ENCODE assay signal across 11 mouse cellular contexts in genomic region chr2:38933931-38934330, GRCm38 (mm10). TPM values are rescaled to one million over a fixed set of nuclear protein-coding genes. Genes with fewer than 3 reads are reported as not detected.
DNase-seq lines count a peak whose midpoint lies in the region; ATAC-seq and TF ChIP-seq lines count a peak whose summit lies in the region.
"Had no signal": no experiment of that assay in that cellular context is flagged by ENCODE, and none has a peak within 500 bp of the region (broad histone marks: within the 10 kb centered on the region; RNA-seq: fewer than 3 reads in every experiment).

No protein-coding gene starts in this region.

- intact Hi-C loops in heart, postnatal 25 days (cut with DNase I): no loop called here

- ATAC-seq in heart, embryonic 11.5 days (replicated peaks; ENCODE audit: insufficient number of reproducible peaks, low FRiP score, low TSS enrichment): no peak
- ATAC-seq in embryonic facial prominence, embryonic 13.5 days (ENCODE audit: insufficient number of reproducible peaks, insufficient read depth, low FRiP score, low TSS enrichment, low read depth): peak; percentile 23; the same call in 1 of the 2 replicates

- no peak for DNase-seq in heart, postnatal 25 days (ENCODE audit: low spot score)
- peak; percentile 23 for DNase-seq in lung, postnatal 25 days (ENCODE audit: low spot score)
- DNase-seq in lung, postnatal 4 days: no peak
- DNase-seq in thymus, postnatal 14 days: no peak
- no peak for DNase-seq in right cerebral cortex, adult 18-20 months
- DNase-seq: layer of hippocampus, postnatal 36 days; retina, postnatal 1 day had no signal

- H3K36me3 ChIP-seq in heart, embryonic 11.5 days (ENCODE audit: control insufficient read depth, insufficient read depth, low read length): no peaks in the 10 kb centered on the region
- no peaks in the 10 kb centered on the region for H3K36me3 ChIP-seq in embryonic facial prominence, embryonic 13.5 days

- H3K27ac ChIP-seq in heart, embryonic 11.5 days (ENCODE audit: low read depth, low read length): no peak overlapping the region
- peak overlapping the region; percentile 87 for H3K27ac ChIP-seq in embryonic facial prominence, embryonic 13.5 days
- peak overlapping the region; percentile 20 for H3K27ac ChIP-seq in olfactory bulb, adult 2 months (ENCODE audit: insufficient read depth, low read depth, low read length)

- H3K9ac ChIP-seq in heart, embryonic 11.5 days (ENCODE audit: low read depth, low read length): no peak overlapping the region
- H3K9ac ChIP-seq in embryonic facial prominence, embryonic 13.5 days: peak overlapping the region; percentile 44

- WGBS in heart, embryonic 11.5 days (ENCODE audit: insufficient replicate concordance): 15% methylated on average over 2 of the region's 2 CpGs
- WGBS in embryonic facial prominence, embryonic 13.5 days: 15% methylated on average over 2 of the region's 2 CpGs
- 5% methylated on average over 2 of the region's 2 CpGs for WGBS in olfactory bulb, adult 2 months

- TF ChIP-seq POLR2A in olfactory bulb, adult 2 months (IDR thresholded peaks at IDR 0.05; ENCODE audit: insufficient read depth, low read depth, low read length): no peak

- H3K4me2 ChIP-seq in heart, embryonic 11.5 days: peak overlapping the region; percentile 11; the same call in 1 of the 2 replicates
- H3K4me2 ChIP-seq in embryonic facial prominence, embryonic 13.5 days: peak overlapping the region; percentile 32

- H3K27me3 ChIP-seq in heart, embryonic 11.5 days (ENCODE audit: control insufficient read depth, insufficient read depth, low read length): 0 out of 2 replicates have a peak, but pooled peaks cover 2% of the 10 kb centered on the region
- no peaks in the 10 kb centered on the region for H3K27me3 ChIP-seq in embryonic facial prominence, embryonic 13.5 days

- no peaks in the 10 kb centered on the region for H3K9me3 ChIP-seq in heart, embryonic 11.5 days (replicated peaks; ENCODE audit: control insufficient read depth, low read length)
- H3K9me3 ChIP-seq in embryonic facial prominence, embryonic 13.5 days: no peaks in the 10 kb centered on the region

- peaks cover 18% of the 10 kb centered on the region for H3K4me1 ChIP-seq in heart, embryonic 11.5 days (ENCODE audit: control insufficient read depth, insufficient read depth, low read length)
- peaks cover 46% of the 10 kb centered on the region for H3K4me1 ChIP-seq in embryonic facial prominence, embryonic 13.5 days
- H3K4me1 ChIP-seq in olfactory bulb, adult 2 months (ENCODE audit: control insufficient read depth, insufficient read depth, low read length): peaks cover 25% of the 10 kb centered on the region

- no peak for TF ChIP-seq CTCF in olfactory bulb, adult 2 months (IDR thresholded peaks at IDR 0.05; ENCODE audit: insufficient read depth, low read depth, low read length)

- H3K4me3 ChIP-seq in heart, embryonic 11.5 days (ENCODE audit: low read depth, low read length): no peak overlapping the region
- H3K4me3 ChIP-seq in embryonic facial prominence, embryonic 13.5 days: peak overlapping the region; percentile 6; the same call in 1 of the 2 replicates
- H3K4me3 ChIP-seq in olfactory bulb, adult 2 months (ENCODE audit: insufficient read depth, low read depth, low read length): no peak overlapping the region

RNA-seq across cellular contexts. Expression of gene Olfml2a, which starts 2.2 kb away (rescaled TPM):
- polyA plus RNA-seq in heart, embryonic 11.5 days (2014; fragmentation: Nextera tagmentation; extraction: Ambion mirVana): 2.1 and 3.7 TPM in 2 replicates
- 1 to 10 TPM; 5.2 to 6.3 TPM for total RNA-seq in heart, postnatal 25 days (2021)
- polyA plus RNA-seq in embryonic facial prominence, embryonic 13.5 days (2015; fragmentation: Nextera tagmentation; extraction: Ambion mirVana): 9.0 and 9.6 TPM in 2 replicates
- not detected in 2 replicates for polyA plus RNA-seq in olfactory bulb, adult 2 months (2012; ENCODE audit: insufficient read depth, insufficient read length, low replicate concordance, missing spikeins)
- total RNA-seq: hematopoietic stem cell, adult 5-6 weeks had no signal

RNA-seq across cellular contexts. Expression of gene Nr6a1, which starts 6.4 kb away (rescaled TPM):
- 1.6 and 1.9 TPM in 2 replicates for polyA plus RNA-seq in heart, embryonic 11.5 days (2014; fragmentation: Nextera tagmentation; extraction: Ambion mirVana)
- total RNA-seq in heart, postnatal 25 days (2021): 1 to 10 TPM; 1.1 TPM
- 1.3 and 1.5 TPM in 2 replicates for polyA plus RNA-seq in embryonic facial prominence, embryonic 13.5 days (2015; fragmentation: Nextera tagmentation; extraction: Ambion mirVana)
- not detected in 2 replicates for polyA plus RNA-seq in olfactory bulb, adult 2 months (2012; ENCODE audit: insufficient read depth, insufficient read length, low replicate concordance, missing spikeins)
